8 mouse cellular contexts compared by ENCODE assay signal in the genomic region with DNA sequence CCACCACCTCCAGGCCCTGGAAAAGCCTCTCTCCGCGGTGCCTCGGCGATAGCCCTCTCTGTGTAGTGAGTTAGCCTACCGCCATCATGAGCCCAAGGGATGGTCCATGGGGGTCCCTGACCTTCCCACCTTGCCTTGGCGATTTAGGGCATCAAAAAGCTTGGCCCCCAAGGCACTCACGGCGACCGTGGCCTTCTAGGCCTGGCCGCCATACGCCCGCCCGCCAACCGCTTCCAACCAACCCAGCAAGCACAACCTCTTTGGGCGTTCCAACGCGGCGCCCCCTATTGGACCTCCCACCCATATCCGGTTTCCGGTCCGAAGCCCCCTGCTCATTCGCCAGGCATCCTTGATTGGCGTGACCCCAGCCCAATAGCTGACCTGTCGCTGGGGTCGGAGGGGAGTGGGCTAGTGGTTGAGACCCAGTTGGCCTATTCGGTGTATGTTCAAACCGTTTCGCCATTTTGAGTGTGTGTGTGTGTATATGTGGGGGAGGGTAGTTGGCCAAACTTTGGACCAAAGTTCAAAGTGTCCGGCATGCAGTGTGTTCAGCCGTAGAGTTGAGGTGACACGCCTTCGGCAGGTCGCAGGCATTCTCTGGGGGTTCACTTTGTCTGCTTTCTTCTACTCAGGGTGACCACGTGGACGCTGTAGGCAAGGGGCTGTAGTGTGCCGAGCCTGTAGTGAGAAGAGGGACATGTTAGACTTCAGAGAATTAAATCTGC. TPM values are rescaled to one million over a fixed set of nuclear protein-coding genes. Genes with fewer than 3 reads are reported as not detected.
A peak's percentile ranks its signal among the peaks of the same experiment; 100 is the strongest.
DNase-seq lines count a peak whose midpoint lies in the region; ATAC-seq and TF ChIP-seq lines count a peak whose summit lies in the region.

No protein-coding gene starts in this region.

- H3K4me1 ChIP-seq in kidney, embryonic 15.5 days = peaks cover 68% of the 10 kb centered on the region
- H3K4me1 ChIP-seq in kidney, adult 2 months (ENCODE audit: control insufficient read depth, insufficient read depth, low read length) = no peaks in the 10 kb centered on the region
- peaks cover 73% of the 10 kb centered on the region for H3K4me1 ChIP-seq in erythroblast, embryonic 14.5 days (ENCODE audit: control insufficient read depth)
- peaks cover 69% of the 10 kb centered on the region for H3K4me1 ChIP-seq in hindbrain, embryonic 13.5 days (replicated peaks)
- peaks cover 58% of the 10 kb centered on the region for H3K4me1 ChIP-seq in liver, embryonic 12.5 days
- peaks cover 38% of the 10 kb centered on the region for H3K4me1 ChIP-seq in neural tube, embryonic 12.5 days
- peaks cover 7% of the 10 kb centered on the region; the same call in 1 of the 2 replicates for H3K4me1 ChIP-seq in thymus, adult 2 months (replicated peaks; ENCODE audit: control insufficient read depth, insufficient read depth, low read length)

- no peak for TF ChIP-seq POLR2A in kidney, adult 2 months (IDR thresholded peaks at IDR 0.05; ENCODE audit: low read depth, low read length)
- peak; percentile 29; the same call in 1 of the 2 replicates for TF ChIP-seq POLR2A in thymus, adult 2 months (IDR thresholded peaks at IDR 0.05; ENCODE audit: control insufficient read depth, extremely low read depth, insufficient read depth, low read length, poor library complexity)

- peak overlapping the region; percentile 60 for H3K4me2 ChIP-seq in kidney, embryonic 15.5 days
- peak overlapping the region; percentile 63 for H3K4me2 ChIP-seq in hindbrain, embryonic 13.5 days
- H3K4me2 ChIP-seq in liver, embryonic 12.5 days = peak overlapping the region; percentile 77
- peak overlapping the region; percentile 66 for H3K4me2 ChIP-seq in neural tube, embryonic 12.5 days (replicated peaks)

- H3K9me3 ChIP-seq in kidney, embryonic 15.5 days (replicated peaks) = peaks cover 53% of the 10 kb centered on the region
- H3K9me3 ChIP-seq in erythroblast, embryonic 14.5 days (ENCODE audit: control insufficient read depth, low read length) = peaks cover 53% of the 10 kb centered on the region
- H3K9me3 ChIP-seq in hindbrain, embryonic 13.5 days = peaks cover 58% of the 10 kb centered on the region
- H3K9me3 ChIP-seq in liver, embryonic 12.5 days (replicated peaks) = peaks cover 51% of the 10 kb centered on the region
- H3K9me3 ChIP-seq in neural tube, embryonic 12.5 days = peaks cover 63% of the 10 kb centered on the region

- WGBS in kidney, embryonic 15.5 days = 53% methylated on average over 36 of the region's 36 CpGs
- WGBS in kidney, adult 2 months = 43% methylated on average over 36 of the region's 36 CpGs
- 47% methylated on average over 36 of the region's 36 CpGs for WGBS in hindbrain, embryonic 13.5 days
- WGBS in liver, embryonic 12.5 days (ENCODE audit: insufficient replicate concordance) = 46% methylated on average over 36 of the region's 36 CpGs
- 44% methylated on average over 36 of the region's 36 CpGs for WGBS in neural tube, embryonic 12.5 days
- WGBS in thymus, adult 2 months = 51% methylated on average over 36 of the region's 36 CpGs

- no peak for DNase-seq in kidney, adult 2 months
- DNase-seq in WW6 (ENCODE audit: low read depth, low spot score) = peak; percentile 94
- peak; percentile 57 for DNase-seq in thymus, adult 2 months

- peak overlapping the region; percentile 66 for H3K4me3 ChIP-seq in kidney, embryonic 15.5 days (replicated peaks)
- no peak overlapping the region for H3K4me3 ChIP-seq in kidney, adult 2 months (ENCODE audit: insufficient read depth, low read depth, low read length)
- H3K4me3 ChIP-seq in erythroblast, embryonic 14.5 days (replicated peaks) = peak overlapping the region; percentile 75
- peak overlapping the region; percentile 64 for H3K4me3 ChIP-seq in hindbrain, embryonic 13.5 days
- H3K4me3 ChIP-seq in liver, embryonic 12.5 days = peak overlapping the region; percentile 62
- H3K4me3 ChIP-seq in neural tube, embryonic 12.5 days = peak overlapping the region; percentile 60
- H3K4me3 ChIP-seq in thymus, adult 2 months (ENCODE audit: control insufficient read depth, insufficient read depth, low read length) = peak overlapping the region; percentile 67

- peaks cover 19% of the 10 kb centered on the region for H3K36me3 ChIP-seq in kidney, embryonic 15.5 days
- H3K36me3 ChIP-seq in kidney, adult 2 months (ENCODE audit: control insufficient read depth, insufficient read depth, low read length) = no peaks in the 10 kb centered on the region
- H3K36me3 ChIP-seq in erythroblast, embryonic 14.5 days (ENCODE audit: control insufficient read depth) = peaks cover 23% of the 10 kb centered on the region
- H3K36me3 ChIP-seq in hindbrain, embryonic 13.5 days = peaks cover 12% of the 10 kb centered on the region
- H3K36me3 ChIP-seq in liver, embryonic 12.5 days = peaks cover 36% of the 10 kb centered on the region
- peaks cover 3% of the 10 kb centered on the region; the same call in 1 of the 2 replicates for H3K36me3 ChIP-seq in neural tube, embryonic 12.5 days
- no peaks in the 10 kb centered on the region for H3K36me3 ChIP-seq in thymus, adult 2 months (ENCODE audit: control insufficient read depth, insufficient read depth, low read length)

- H3K9ac ChIP-seq in kidney, embryonic 15.5 days = peak overlapping the region; percentile 75
- H3K9ac ChIP-seq in hindbrain, embryonic 13.5 days = peak overlapping the region; percentile 84
- peak overlapping the region; percentile 72 for H3K9ac ChIP-seq in liver, embryonic 12.5 days
- peak overlapping the region; percentile 74 for H3K9ac ChIP-seq in neural tube, embryonic 12.5 days

- peak overlapping the region; percentile 86 for H3K27ac ChIP-seq in kidney, embryonic 15.5 days
- no peak overlapping the region for H3K27ac ChIP-seq in kidney, adult 2 months (ENCODE audit: insufficient read depth, low read depth, low read length)
- H3K27ac ChIP-seq in hindbrain, embryonic 13.5 days = peak overlapping the region; percentile 90
- peak overlapping the region; percentile 69 for H3K27ac ChIP-seq in liver, embryonic 12.5 days
- peak overlapping the region; percentile 54; the same call in 1 of the 2 replicates for H3K27ac ChIP-seq in neural tube, embryonic 12.5 days
- H3K27ac ChIP-seq in thymus, adult 2 months (ENCODE audit: control insufficient read depth, insufficient read depth, low read length) = no peak overlapping the region

- peak; percentile 93 for ATAC-seq in kidney, embryonic 15.5 days (replicated peaks; ENCODE audit: low FRiP score)
- peak; percentile 89 for ATAC-seq in hindbrain, embryonic 13.5 days (ENCODE audit: low FRiP score)
- peak; percentile 84 for ATAC-seq in liver, embryonic 12.5 days
- peak; percentile 88 for ATAC-seq in neural tube, embryonic 12.5 days (ENCODE audit: low FRiP score, low read depth)

- TF ChIP-seq CTCF in kidney, adult 2 months (conservative IDR thresholded peaks at IDR 0.05; ENCODE audit: insufficient read depth, insufficient read length, low read depth, low read length) = no peak
- TF ChIP-seq CTCF in thymus, adult 2 months (IDR thresholded peaks at IDR 0.05; ENCODE audit: borderline replicate concordance, control insufficient read depth, extremely low read depth, insufficient read depth, low read length, poor library complexity) = no peak

- H3K27me3 ChIP-seq in kidney, embryonic 15.5 days = peaks cover 39% of the 10 kb centered on the region
- H3K27me3 ChIP-seq in kidney, adult 2 months (replicated peaks; ENCODE audit: control insufficient read depth, insufficient read depth, low read length) = no peaks in the 10 kb centered on the region
- H3K27me3 ChIP-seq in erythroblast, embryonic 14.5 days (ENCODE audit: control insufficient read depth) = peaks cover 36% of the 10 kb centered on the region
- peaks cover 39% of the 10 kb centered on the region for H3K27me3 ChIP-seq in hindbrain, embryonic 13.5 days
- peaks cover 31% of the 10 kb centered on the region for H3K27me3 ChIP-seq in liver, embryonic 12.5 days (replicated peaks)
- H3K27me3 ChIP-seq in neural tube, embryonic 12.5 days (replicated peaks) = peaks cover 29% of the 10 kb centered on the region
- H3K27me3 ChIP-seq in thymus, adult 2 months (ENCODE audit: control insufficient read depth, insufficient read depth, low read length) = peaks cover 6% of the 10 kb centered on the region; the same call in 1 of the 2 replicates

RNA-seq across cellular contexts. Expression of a gene that starts 11.2 kb away (rescaled TPM):
- 1,546 and 1,642 TPM in 2 replicates for polyA plus RNA-seq in kidney, embryonic 15.5 days (2015; fragmentation: Nextera tagmentation; extraction: Ambion mirVana)
- polyA plus RNA-seq in kidney, adult 2 months (2012; rRNA removed) = 872 and 1,035 TPM in 2 replicates
- 73.8 and 74.5 TPM in 2 replicates for polyA plus RNA-seq in erythroblast, embryonic 14.5 days (2012)
- 1,452 and 1,516 TPM in 2 replicates for polyA plus RNA-seq in hindbrain, embryonic 13.5 days (2015; fragmentation: Nextera tagmentation; extraction: Ambion mirVana)
- 565 and 587 TPM in 2 replicates for polyA plus RNA-seq in liver, embryonic 12.5 days (2016; fragmentation: Nextera tagmentation; extraction: Ambion mirVana)
- 1,608 and 1,653 TPM in 2 replicates for polyA plus RNA-seq in neural tube, embryonic 12.5 days (2016; fragmentation: Nextera tagmentation; extraction: Ambion mirVana)
- 681 and 716 TPM in 2 replicates for polyA plus RNA-seq in thymus, adult 2 months (2012; rRNA removed)

RNA-seq across cellular contexts. Expression of a gene that starts 51.2 kb away (rescaled TPM):
- polyA plus RNA-seq in kidney, embryonic 15.5 days (2015; fragmentation: Nextera tagmentation; extraction: Ambion mirVana) = 13.1 and 15.7 TPM in 2 replicates
- polyA plus RNA-seq in kidney, adult 2 months (2012; rRNA removed) = not detected in 2 replicates
- polyA plus RNA-seq in erythroblast, embryonic 14.5 days (2012) = 0.03 and 0.27 TPM in 2 replicates
- 13.1 and 13.9 TPM in 2 replicates for polyA plus RNA-seq in hindbrain, embryonic 13.5 days (2015; fragmentation: Nextera tagmentation; extraction: Ambion mirVana)
- 23.2 and 33.5 TPM in 2 replicates for polyA plus RNA-seq in liver, embryonic 12.5 days (2016; fragmentation: Nextera tagmentation; extraction: Ambion mirVana)
- polyA plus RNA-seq in neural tube, embryonic 12.5 days (2016; fragmentation: Nextera tagmentation; extraction: Ambion mirVana) = 11.6 and 20.7 TPM in 2 replicates
- 0.07 and 0.14 TPM in 2 replicates for polyA plus RNA-seq in thymus, adult 2 months (2012; rRNA removed)

Comparison
In these comparisons a context has a peak if more than half of its experiments do, and no peak if none do; other contexts are left out.
1. H3K27ac ChIP-seq: peak in kidney, embryonic 15.5 days (single experiment), hindbrain, embryonic 13.5 days (single experiment), liver, embryonic 12.5 days (single experiment) and neural tube, embryonic 12.5 days (single experiment); none in kidney, adult 2 months (single experiment) and thymus, adult 2 months (single experiment).
2. Peak in every context shown above with its lines, with median percentiles within 50 percentile points of each other: ATAC-seq, H3K4me2 ChIP-seq and H3K9ac ChIP-seq.